Mouse (Mus musculus) CD4-positive, CD25-positive, alpha-beta regulatory T cell (primary cell): ENCODE measurements around the gene Olfr70. TPM values are rescaled to one million over a fixed set of nuclear protein-coding genes. Genes with fewer than 3 reads are reported as not detected.

Source experiments
- polyA plus RNA-seq: library from polyadenylated mRNA; unstranded; fragments of 100-300 nt; shearing (Covaris generic); gene quantifications from one replicate; pipeline ENCODE4 v1.2.1, GENCODE M21; 2017

Olfr70 gene
- polyA plus RNA-seq = not detected

GRCm38 (mm10) chr4:43700707-43701106 lies at the start of gene Olfr70:
Gene Olfr70 (minus strand): TSS chr4:43700807.

GRCm38 (mm10) chr4:43729794-43730550 lies 29.4 kb upstream of the Olfr70 start, which contains the start of gene Spaar:
Gene Spaar (plus strand): TSS chr4:43730034.

GRCm38 (mm10) chr4:43726995-43727394 lies 26.4 kb upstream of the Olfr70 start, which contains the start of gene Hrct1:
Gene Hrct1 (plus strand): TSS chr4:43727188.

GRCm38 (mm10) chr4:43709869-43710268 lies 9.3 kb upstream of the Olfr70 start, which contains the start of gene Olfr71:
Gene Olfr71 (minus strand): TSS chr4:43710255.

DNA sequence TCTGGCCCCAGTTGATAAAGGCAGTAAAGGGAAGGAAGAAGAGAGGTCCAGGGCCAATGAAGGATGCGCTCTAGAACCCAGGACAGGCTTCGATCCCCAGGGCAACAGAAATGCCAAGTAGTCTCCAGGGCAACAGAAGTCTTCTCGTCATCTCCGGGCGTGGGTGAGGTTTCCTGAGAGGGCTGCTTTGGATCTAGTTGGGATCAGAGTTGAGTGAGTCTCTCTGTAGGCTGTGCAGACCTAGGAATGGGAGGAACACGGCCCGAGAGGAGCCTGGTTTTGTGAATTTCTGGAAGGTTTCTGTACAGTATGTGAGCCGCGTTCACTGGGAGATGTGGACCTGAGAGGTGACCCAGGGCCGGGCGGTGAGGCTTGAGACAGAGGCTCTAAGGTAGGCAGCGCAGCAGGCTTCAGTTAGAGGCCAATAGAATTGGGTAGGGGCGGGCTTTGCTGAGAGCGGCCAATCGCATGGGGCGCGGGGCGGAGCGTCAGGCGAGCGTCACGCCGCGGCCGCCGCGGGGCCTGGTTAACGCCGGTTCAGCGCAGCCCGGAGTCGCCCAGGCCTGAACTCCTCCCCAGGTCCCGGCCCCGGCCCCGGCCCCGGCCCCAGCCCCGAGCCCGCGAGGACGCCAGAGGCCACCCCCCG lies 31.7 kb downstream of the Olfr70 start, which contains the start of the genes Tmem8b and Fam221b:
Gene Tmem8b (plus strand): TSS at position 190 of the 646 bp plus-strand sequence.
Gene Fam221b (minus strand): TSS at position 364 of the 646 bp plus-strand sequence.

GRCm38 (mm10) chr4:43656339-43657109 lies 44.1 kb downstream of the Olfr70 start, which contains the start of gene Hint2:
Gene Hint2 (minus strand): TSS chr4:43656466.

DNA sequence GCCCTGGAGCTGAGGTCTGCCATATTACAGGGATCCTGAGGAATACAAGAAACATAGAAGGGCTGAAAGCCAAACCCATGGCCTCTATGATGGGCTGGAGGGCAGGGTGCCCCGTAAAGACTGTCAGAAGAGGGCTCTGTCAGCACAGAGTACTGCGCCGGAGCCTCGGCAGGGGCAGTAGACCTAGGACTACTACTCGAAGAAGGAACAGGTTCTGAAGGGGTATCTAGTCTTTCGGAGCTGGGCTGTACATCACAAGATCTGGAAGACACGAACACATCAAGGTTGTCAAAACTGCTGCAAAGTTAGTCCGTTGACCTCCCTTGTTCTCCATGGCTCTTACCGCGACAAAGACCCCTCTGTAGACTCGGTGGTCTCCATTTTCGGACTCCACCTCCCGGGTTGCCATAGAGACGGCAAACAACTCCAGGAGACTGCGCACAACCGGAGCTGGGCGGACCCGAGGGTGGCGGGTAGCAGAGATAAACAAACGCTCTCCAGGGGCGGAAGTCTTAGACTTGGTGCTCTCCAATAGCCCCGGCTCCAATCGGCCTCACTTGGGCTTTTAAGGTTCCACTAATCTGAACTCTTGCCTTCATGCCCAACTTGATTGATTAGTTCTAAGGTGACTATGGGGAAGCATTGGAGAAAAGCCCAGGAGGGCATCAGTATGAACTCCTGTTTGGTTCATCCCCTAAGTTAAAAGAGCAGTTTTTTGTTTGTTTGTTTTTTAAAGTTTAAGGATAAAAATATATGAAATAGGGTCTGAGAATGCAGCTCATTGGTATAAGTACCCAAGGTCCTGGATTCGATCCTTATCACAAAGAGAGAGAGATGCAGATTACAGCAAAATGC lies 47.2 kb downstream of the Olfr70 start, which contains the start of gene Spag8:
Gene Spag8 (minus strand): TSS at position 434 of the 855 bp plus-strand sequence.

Other genes with a start within 250 kb of the Olfr70 start
- gene Cd72, start 246.2 kb downstream of the Olfr70 start, polyA plus RNA-seq = 60.0 TPM
- 155 TPM for gene Sit1, start 217.1 kb downstream of the Olfr70 start, polyA plus RNA-seq
- gene Ccdc107, start 207.9 kb downstream of the Olfr70 start, polyA plus RNA-seq = 90.4 TPM
- 5.7 TPM for gene Arhgef39, start 201.1 kb downstream of the Olfr70 start, polyA plus RNA-seq
- gene Car9, start 193.8 kb downstream of the Olfr70 start, polyA plus RNA-seq = 1.1 TPM
- gene Tpm2, start 177.0 kb downstream of the Olfr70 start, polyA plus RNA-seq = not detected
- gene Creb3, start 138.5 kb downstream of the Olfr70 start, polyA plus RNA-seq = 82.0 TPM
- gene Tln1, start 138.1 kb downstream of the Olfr70 start, polyA plus RNA-seq = 266 TPM
- 18.0 TPM for gene Rgp1, start 122.1 kb downstream of the Olfr70 start, polyA plus RNA-seq
- gene Gba2, start 121.9 kb downstream of the Olfr70 start, polyA plus RNA-seq = 51.7 TPM
- 4.2 TPM for gene Msmp, start 116.3 kb downstream of the Olfr70 start, polyA plus RNA-seq
- not detected for gene Npr2, start 68.9 kb downstream of the Olfr70 start, polyA plus RNA-seq
- 0.39 TPM for gene Spag8, start 47.2 kb downstream of the Olfr70 start, polyA plus RNA-seq
- gene Hint2, start 44.3 kb downstream of the Olfr70 start, polyA plus RNA-seq = 73.0 TPM
- gene Tmem8b, start 31.8 kb downstream of the Olfr70 start, polyA plus RNA-seq = 2.1 TPM
- 1.2 TPM for gene Fam221b, start 31.7 kb downstream of the Olfr70 start, polyA plus RNA-seq
- not detected for gene Olfr71, start 9.4 kb upstream of the Olfr70 start, polyA plus RNA-seq
- gene Hrct1, start 26.4 kb upstream of the Olfr70 start, polyA plus RNA-seq = not detected
- gene Spaar, start 29.2 kb upstream of the Olfr70 start, polyA plus RNA-seq = 0.11 TPM
- gene Olfr159, start 70.2 kb upstream of the Olfr70 start, polyA plus RNA-seq = not detected
- gene Olfr156, start 123.1 kb upstream of the Olfr70 start, polyA plus RNA-seq = not detected
- gene Olfr157, start 139.4 kb upstream of the Olfr70 start, polyA plus RNA-seq = 0.10 TPM
- not detected for gene Olfr155, start 150.8 kb upstream of the Olfr70 start, polyA plus RNA-seq
- 6.3 TPM for gene Reck, start 174.7 kb upstream of the Olfr70 start, polyA plus RNA-seq